Mouse (Mus musculus): ENCODE results near the gene Atf2.

GRCm38 (mm10) chr2:73776936-73777335 lies 115.5 kb downstream of the Atf2 start:
- TF ChIP-seq CTCF (IDR thresholded peaks at IDR 0.05) (no peak), EP300 (IDR thresholded peaks at IDR 0.05) (no peak)
